12 mouse cellular contexts compared by ENCODE assay signal in the genomic region with DNA sequence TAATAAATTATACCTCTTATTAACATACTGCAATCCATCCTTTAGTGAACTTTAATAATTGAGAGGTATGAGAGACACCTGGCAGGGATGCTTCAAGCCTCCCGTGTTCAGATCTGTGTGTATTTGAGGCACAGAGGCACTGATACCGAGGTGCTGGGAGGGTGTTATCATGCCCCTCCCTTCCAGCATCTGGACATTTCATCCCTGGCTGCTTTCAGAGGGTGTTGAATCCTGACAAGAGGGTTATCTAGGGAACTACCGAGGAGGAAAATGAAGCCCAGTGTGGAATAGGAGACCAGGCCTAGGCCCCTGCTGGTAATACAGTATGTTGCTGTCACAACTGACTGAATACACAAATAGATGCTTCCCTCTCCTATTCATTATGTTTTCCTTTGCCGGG.
A peak's percentile ranks its signal among the peaks of the same experiment; 100 is the strongest.
DNase-seq lines count a peak whose midpoint lies in the region; ATAC-seq lines count a peak whose summit lies in the region.
"Had no signal": no experiment of that assay in that cellular context is flagged by ENCODE, and none has a peak within 500 bp of the region (broad histone marks: within the 10 kb centered on the region; RNA-seq: fewer than 3 reads in every experiment).

No protein-coding gene starts in this region.

- H3K9me3 ChIP-seq in hindbrain, embryonic 15.5 days = no peaks in the 10 kb centered on the region
- H3K9me3 ChIP-seq: limb, embryonic 10.5 days had no signal

- intact Hi-C loops in left cerebral cortex, postnatal 4 days (cut with DNase I) = no loop called here
- intact Hi-C loops in left cerebral cortex, postnatal 36 days (cut with DNase I) = no loop called here

- DNase-seq in left cerebral cortex, postnatal 4 days = peak; percentile 52
- no peak for DNase-seq in left cerebral cortex, postnatal 36 days (ENCODE audit: low spot score in 2 of 2)
- DNase-seq in cerebellum, postnatal 25 days = peak; percentile 21 to 41
- peak; percentile 29 for DNase-seq in retina, embryonic 14.5 days (ENCODE audit: low spot score)
- DNase-seq in heart, adult 8-10 months (ENCODE audit: low spot score) = no peak
- no peak for DNase-seq in urinary bladder, postnatal 4 days (ENCODE audit: low spot score in 2 of 2)
- DNase-seq: adrenal gland, adult 8-10 months; gastrocnemius, postnatal 10 days; liver, postnatal 0 days had no signal

- peaks cover 22% of the 10 kb centered on the region for H3K4me1 ChIP-seq in hindbrain, embryonic 15.5 days (replicated peaks)
- H3K4me1 ChIP-seq: limb, embryonic 10.5 days had no signal

- peak overlapping the region; percentile 67 for H3K27ac ChIP-seq in hindbrain, embryonic 15.5 days (replicated peaks)
- H3K27ac ChIP-seq: limb, embryonic 10.5 days; stomach, postnatal 0 days had no signal

- ATAC-seq in hindbrain, embryonic 15.5 days (ENCODE audit: low FRiP score, low read depth) = peak; percentile 87
- ATAC-seq: liver, postnatal 0 days had no signal

- 15% methylated on average over 4 of the region's 4 CpGs for WGBS in hindbrain, embryonic 15.5 days

- H3K4me3 ChIP-seq in hindbrain, embryonic 15.5 days = no peak overlapping the region
- H3K4me3 ChIP-seq: limb, embryonic 10.5 days had no signal

- peak overlapping the region; percentile 18 for H3K4me2 ChIP-seq in hindbrain, embryonic 15.5 days

- no peak overlapping the region; the same call in 1 of the 2 replicates for H3K9ac ChIP-seq in hindbrain, embryonic 15.5 days
- H3K9ac ChIP-seq: liver, postnatal 0 days had no signal

- no peaks in the 10 kb centered on the region for H3K27me3 ChIP-seq in hindbrain, embryonic 15.5 days

- H3K36me3 ChIP-seq in hindbrain, embryonic 15.5 days = no peaks in the 10 kb centered on the region
- H3K36me3 ChIP-seq: limb, embryonic 10.5 days had no signal

Comparison
In these comparisons a context has a peak if more than half of its experiments do, and no peak if none do; other contexts are left out.
1. DNase-seq: peak in left cerebral cortex, postnatal 4 days (single experiment), cerebellum, postnatal 25 days (2 of 2) and retina, embryonic 14.5 days (single experiment); none in left cerebral cortex, postnatal 36 days (0 of 2), heart, adult 8-10 months (single experiment) and urinary bladder, postnatal 4 days (0 of 2).